Mouse (Mus musculus) left cerebral cortex, adult 2 months (tissue): ENCODE results near the gene Kank1. TPM values are rescaled to one million over a fixed set of nuclear protein-coding genes. Genes with fewer than 3 reads are reported as not detected.

Source experiments
- DNase-seq, 2 experiments: peaks; one replicate each; pipeline ENCODE4 v3.0.0; 2021 to 2022; ENCODE audit warnings: low spot score in 2 of 2, mixed read lengths in 1 of 2; ENCODE audit errors: extremely low spot score in 1 of 2
- H3K27ac ChIP-seq: fragments of 200-600 bp; 2 replicates; pipeline ENCODE4 v1.8.1; 2022
- H3K4me3 ChIP-seq: fragments of 200-600 bp; 2 replicates; pipeline ENCODE4 v1.8.1; 2022
- CTCF ChIP-seq: fragments of 200-600 bp; IDR thresholded peaks from 2 replicates; pipeline ENCODE4 v1.8.1; 2022; ENCODE audit warnings: antibody characterized with exemption, mild to moderate bottlenecking, moderate library complexity
- intact Hi-C: fragments of 180-260 bp; cut with DNase I; formaldehyde crosslinking; loops from one replicate; pipeline ENCODE4 v1.15.1; 2025
- total RNA-seq, 2 experiments: library from RNA; stranded (reverse); gene quantifications; 2 replicates each; pipeline ENCODE4 v1.2.3; 2021

Gene Kank1
- total RNA-seq, 2 experiments from 2014 or later: 14.1 to 20.0 TPM

DNA sequence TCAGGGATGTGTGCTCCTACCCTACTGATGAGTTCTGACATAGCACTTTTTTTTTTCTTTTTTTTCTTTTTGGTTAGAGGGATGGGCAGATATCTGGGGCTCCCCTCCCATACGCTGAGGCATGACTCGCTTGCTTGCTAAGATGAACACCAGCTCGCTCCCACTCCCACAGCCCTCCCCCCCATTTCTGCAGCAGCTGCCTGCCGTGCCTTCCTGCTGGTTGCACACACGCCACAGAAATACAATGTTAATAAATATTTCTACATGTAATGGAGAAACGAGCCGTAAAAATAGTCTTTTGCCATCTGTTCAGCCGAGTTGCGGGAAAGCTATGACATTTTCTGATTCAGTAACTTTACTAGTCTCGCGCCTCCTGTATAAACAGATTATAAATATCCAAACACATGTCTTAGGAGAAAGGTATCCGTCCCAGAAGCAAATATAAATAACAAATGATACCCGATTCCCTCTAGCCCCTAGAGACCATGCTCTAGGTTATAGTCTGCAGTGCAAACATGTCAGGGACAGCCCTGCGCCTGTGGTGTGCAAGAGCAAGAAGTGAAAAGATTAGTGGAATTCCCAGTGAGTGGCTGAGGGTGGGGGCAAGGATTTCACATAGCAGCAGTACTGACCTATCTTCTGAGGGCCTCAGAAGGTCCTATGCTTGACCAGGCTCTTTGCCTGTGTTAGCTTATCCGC is 114.6 kb downstream of the Kank1 start:
- Histone ChIP-seq H3K4me3 (no peak overlapping the region), H3K27ac (no peak overlapping the region)
- no peak for DNase-seq
- intact Hi-C loops: no loop called here
- no peak for TF ChIP-seq CTCF

DNA sequence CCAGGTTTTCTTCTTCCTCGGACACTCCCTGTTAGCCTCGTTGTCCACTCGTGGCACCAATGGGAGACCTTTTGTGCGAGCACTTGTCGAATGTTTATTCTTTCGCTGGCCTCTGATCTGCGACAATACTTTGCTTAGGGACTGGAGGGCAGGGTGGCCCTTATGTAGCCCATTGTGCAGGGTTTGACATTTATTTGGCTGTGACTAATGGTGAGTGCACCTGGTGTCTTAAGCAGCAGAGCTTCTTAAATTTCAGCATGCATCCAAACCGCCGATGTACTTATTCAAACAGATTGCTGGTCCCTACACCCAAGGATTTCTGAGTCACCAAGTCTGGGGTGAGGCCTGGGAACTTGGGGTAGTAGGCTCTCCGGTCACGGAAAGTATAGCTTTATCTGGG is 120.3 kb downstream of the Kank1 start:
- intact Hi-C loops: no loop called here
- Histone ChIP-seq H3K27ac (no peak overlapping the region), H3K4me3 (no peak overlapping the region)
- no peak for TF ChIP-seq CTCF
- no peak for DNase-seq

DNA sequence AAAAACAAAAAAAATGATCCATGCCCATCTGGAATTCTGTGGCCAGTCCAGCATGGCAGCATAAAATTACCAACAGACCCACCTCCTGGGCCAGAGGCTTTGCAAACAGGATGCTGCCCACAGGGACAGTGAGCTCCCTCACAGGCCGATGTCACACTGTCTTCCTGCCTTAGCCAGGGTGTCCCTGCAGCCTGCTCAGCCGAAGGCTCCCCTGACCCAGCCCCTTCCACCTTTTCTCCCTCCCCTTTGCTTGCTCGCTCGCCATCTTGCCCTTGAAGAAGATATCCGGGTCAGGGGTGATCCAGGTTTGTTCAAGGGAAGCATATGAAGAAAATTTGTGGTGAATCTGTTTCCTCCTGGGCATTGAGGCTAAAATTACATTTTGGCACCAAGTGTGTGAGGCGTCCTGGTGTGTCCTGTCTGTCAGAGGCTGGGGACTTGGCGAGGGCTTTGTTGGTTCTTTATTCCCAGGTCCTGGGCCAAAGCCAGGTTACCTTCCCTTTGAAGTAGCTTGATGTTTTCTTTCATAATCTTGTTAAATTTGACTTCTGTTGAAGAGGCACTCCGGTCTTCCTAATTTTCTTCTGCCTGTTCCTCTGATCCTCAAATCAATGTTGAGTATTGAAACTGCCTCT is 121.8 kb downstream of the Kank1 start:
- no peak for TF ChIP-seq CTCF

DNA sequence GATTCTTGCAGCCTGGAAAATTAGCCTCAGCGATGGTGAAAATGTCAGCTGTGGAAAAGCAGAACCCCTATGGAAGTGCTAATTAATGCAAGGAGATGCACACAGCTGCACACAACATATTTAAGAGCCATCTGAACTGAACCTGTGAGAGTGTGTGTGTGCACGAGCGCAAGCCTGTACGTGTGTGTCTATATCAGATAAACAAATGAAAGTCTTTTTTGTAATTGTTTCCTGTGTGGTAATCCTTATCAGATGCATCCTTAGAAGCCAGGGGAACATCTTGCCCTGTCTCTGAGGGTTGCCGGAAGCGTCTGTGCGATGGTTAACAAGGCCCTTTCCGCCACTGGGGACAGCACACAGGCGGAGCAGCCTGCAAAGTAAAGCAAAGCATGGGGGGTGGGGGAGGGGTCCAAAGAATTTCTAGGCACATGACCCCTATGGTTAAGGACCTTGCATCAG is 123.8 kb downstream of the Kank1 start:
- Histone ChIP-seq H3K27ac (no peak overlapping the region), H3K4me3 (no peak overlapping the region)
- intact Hi-C loops: no loop called here
- TF ChIP-seq CTCF: no peak; the same call in 1 of the 2 replicates
- DNase-seq: no peak

More for the DNA sequence above, 121.8 kb downstream of the Kank1 start:
- no peak for DNase-seq
- H3K27ac ChIP-seq: no peak overlapping the region
- intact Hi-C loops: no loop called here
- no peak overlapping the region for H3K4me3 ChIP-seq

DNA sequence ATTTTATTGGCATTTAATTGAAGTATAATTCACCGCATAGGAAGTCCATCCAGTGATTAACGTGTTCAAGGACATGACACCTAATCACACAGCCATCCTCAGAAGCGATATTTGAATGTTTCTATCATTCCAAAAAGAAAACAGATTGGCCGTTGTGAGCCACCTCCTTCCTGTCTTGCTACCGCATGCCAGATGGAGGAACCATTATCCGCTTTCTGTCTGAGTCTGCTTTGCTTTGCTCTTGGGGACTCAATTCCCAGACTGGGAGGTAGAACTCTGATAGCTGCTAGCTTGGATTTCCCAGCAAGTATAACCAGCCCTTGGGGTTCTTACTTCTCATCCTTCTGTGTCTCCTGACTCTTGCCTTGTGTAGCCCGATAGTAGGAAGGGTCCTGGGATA is 125.2 kb downstream of the Kank1 start:
- DNase-seq: no peak
- H3K27ac ChIP-seq: no peak overlapping the region
- intact Hi-C loops: no loop called here
- TF ChIP-seq CTCF: no peak
- no peak overlapping the region for H3K4me3 ChIP-seq

DNA sequence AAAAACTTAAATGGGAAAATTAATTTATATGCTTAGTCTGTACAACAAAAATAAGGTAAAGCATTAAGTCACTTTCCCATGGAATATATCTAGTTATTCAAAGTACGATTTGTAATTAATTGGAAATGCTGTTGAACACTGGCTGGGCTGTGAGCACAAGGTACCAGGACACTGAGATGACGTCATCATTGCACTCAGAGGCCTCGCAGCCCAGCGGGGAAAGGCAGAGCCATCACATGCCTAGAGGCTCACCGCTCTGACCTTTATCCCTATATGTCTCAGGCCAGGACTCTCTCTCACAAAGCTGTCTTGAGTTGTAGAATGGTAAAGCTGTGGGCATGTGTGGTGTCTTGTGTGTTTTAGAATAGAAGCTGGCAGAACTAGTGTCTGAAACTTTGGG is 128.9 kb downstream of the Kank1 start:
- no peak for TF ChIP-seq CTCF
- no peak overlapping the region for H3K27ac ChIP-seq
- no peak overlapping the region for H3K4me3 ChIP-seq
- intact Hi-C loops: no loop called here
- DNase-seq: no peak

DNA sequence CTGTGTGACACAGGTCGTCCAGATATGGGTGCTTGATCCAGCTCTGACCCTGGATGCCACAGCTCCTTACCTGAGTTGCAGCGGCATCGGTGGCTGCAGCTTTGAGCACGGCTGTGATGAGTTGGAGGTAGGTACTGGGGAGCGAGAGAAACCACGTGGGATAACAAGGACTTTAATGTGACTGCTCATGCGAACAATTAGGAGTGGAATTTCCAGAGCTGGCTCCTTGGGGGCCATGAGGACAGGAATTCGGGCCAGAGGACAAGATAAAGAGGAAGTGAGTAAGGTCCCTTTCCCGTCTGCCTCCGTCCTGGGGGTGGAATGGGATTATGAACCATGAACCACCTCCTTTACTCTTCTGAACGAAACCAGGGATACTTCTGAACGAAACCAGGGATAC is 129.8 kb downstream of the Kank1 start:
- Histone ChIP-seq H3K4me3 (no peak overlapping the region), H3K27ac (no peak overlapping the region)
- intact Hi-C loops: no loop called here
- no peak for TF ChIP-seq CTCF
- DNase-seq: no peak

DNA sequence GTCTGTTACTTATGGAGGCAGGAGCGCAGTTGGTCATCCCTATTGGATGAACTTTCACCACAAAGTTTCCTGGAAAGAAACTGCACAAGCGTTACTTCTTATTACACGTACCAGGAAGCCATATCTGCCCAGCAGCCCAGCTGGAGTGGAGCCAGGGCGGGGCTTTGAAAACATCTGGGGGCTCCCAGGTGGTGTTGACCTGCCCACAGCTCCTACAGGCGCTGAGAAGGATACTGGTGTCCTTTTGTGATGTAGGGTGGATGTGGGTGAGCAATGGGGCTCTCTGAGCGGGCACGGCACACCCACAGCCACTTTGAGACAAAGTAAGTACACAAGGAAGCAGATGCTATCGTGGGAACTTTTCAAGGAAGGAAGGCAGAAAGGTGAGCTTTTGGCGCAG is 133.7 kb downstream of the Kank1 start:
- Histone ChIP-seq H3K27ac (no peak overlapping the region), H3K4me3 (no peak overlapping the region)
- TF ChIP-seq CTCF: no peak
- intact Hi-C loops: no loop called here
- DNase-seq: no peak

DNA sequence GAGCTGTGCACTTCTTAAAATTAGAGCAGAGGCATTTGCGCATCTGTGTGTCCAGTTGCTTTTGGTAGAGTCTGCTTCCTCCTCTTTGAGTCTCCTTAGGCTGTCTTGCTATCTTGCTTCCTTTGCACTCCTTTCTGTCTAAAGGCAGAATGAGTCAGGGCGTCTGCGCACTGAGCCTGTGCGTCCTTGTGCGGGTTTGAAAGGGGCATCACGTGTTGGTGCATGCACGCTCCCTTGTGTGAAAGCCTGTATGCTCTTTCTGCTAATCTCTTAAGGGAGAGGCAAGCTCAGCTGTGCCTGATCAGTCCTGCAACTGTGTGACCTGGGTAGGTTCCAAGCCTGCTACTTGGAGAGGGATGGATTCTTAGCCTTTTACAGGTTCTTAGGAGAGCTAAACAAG is 136.0 kb downstream of the Kank1 start:
- no peak overlapping the region for H3K27ac ChIP-seq
- intact Hi-C loops: no loop called here
- no peak overlapping the region for H3K4me3 ChIP-seq
- no peak for TF ChIP-seq CTCF
- DNase-seq: no peak

DNA sequence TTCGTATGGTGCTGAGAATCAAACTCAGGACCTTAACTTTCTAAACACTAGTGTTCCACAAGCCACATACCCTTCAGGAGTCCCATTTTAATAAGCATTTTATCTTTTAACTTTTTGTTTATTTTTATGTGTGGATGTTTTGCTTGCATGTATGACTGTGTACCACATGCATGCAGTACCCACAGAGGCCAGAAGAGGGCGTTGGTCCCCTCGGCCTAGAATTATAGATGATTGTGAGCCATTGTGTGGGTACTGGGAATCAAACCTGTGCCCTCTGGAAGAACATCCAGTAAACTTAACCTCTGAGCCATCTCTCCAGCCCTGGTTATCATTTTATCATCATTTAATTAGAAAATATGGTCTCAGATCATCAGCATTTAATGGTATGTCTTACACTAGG is 136.8 kb downstream of the Kank1 start:
- no peak overlapping the region for H3K27ac ChIP-seq
- peak; percentile 39 for TF ChIP-seq CTCF
- H3K4me3 ChIP-seq: no peak overlapping the region
- DNase-seq: no peak
- intact Hi-C loops: no loop called here

DNA sequence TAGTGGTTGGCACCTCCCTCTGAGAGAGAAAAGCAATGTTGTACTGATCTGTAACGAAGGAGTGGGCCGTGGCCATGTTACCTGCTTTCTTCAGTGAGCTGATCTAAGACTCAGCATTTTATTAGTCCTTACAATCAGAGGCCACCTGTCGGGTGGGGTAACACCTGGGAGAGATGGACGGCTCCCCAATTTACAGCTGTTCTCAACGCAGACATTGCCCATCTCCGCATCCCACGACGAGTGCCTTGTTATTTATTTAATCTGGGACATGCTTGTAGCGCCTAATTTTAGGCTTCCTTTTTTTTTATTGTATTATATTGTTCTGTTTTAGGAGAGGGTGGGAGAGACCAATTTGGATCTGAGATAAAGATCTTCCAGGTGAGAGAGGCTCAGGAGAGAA is 137.4 kb downstream of the Kank1 start:
- intact Hi-C loops: no loop called here
- no peak overlapping the region for H3K4me3 ChIP-seq
- DNase-seq: no peak
- no peak overlapping the region for H3K27ac ChIP-seq
- no peak for TF ChIP-seq CTCF

DNA sequence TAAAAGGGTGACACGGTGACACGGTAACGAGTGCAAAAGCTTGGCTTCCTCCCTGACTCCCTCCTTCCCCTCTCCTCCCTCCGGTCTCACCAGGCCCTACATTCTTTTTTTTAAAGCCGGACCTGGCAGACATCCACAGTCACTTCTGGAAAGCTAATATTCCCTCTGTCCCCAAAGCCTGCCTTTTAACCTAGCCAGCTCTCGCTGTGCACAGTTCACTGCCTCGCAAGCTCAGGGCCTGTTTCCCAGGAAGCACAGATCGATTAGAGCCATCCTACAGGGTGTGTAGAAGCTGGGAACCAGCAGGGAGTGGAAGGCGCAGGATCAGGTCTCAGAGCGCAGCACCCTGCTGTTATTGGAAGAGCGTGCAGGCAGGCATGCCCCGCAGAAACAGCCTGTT is 138.2 kb downstream of the Kank1 start:
- DNase-seq: peak in 1 of 2 experiments; percentile 14
- intact Hi-C loops: no loop called here
- Histone ChIP-seq H3K4me3 (no peak overlapping the region), H3K27ac (no peak overlapping the region)
- TF ChIP-seq CTCF: no peak

DNA sequence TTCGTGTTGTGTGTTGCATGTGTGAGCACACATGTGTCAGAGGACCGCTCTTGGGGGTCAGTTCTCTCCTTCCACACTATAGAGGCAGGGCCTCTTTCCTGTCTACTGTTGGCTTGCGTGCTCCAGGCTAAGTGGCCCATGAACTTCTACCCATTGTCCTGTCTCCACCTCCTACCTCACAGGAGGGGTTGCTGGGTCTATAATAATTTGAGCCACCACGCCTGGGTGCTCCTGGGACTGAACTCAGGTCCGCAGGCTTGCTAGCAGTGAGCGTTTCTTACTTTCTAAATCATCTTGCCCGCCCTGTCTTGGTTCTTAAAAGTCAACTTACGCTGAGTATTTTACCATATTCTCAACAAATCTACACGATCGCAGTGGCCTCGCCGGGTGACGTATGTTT is 140.1 kb downstream of the Kank1 start:
- no peak for DNase-seq
- Histone ChIP-seq H3K27ac (no peak overlapping the region), H3K4me3 (no peak overlapping the region)
- TF ChIP-seq CTCF: no peak
- intact Hi-C loops: no loop called here
